Mouse (Mus musculus) limb, embryonic 14.5 days (tissue): Measurements from ENCODE around the gene Bub1b. TPM values are rescaled to one million over a fixed set of nuclear protein-coding genes. Genes with fewer than 3 reads are reported as not detected.

Experiments used
- ATAC-seq: fragments of 200-750 bp; cut with Nextera tagmentation; 2 replicates; pipeline ENCODE4 v1.8.0; 2017; ENCODE audit warnings: low read depth, moderate number of reproducible peaks, moderate TSS enrichment; ENCODE audit not compliant: low FRiP score
- DNase-seq: peaks from one replicate; pipeline ENCODE4 v3.0.0-alpha.2; 2015; ENCODE audit warnings: low spot score
- H3K27ac ChIP-seq: fragments of 300-500 bp; sonication (generic); replicated peaks from 2 replicates; pipeline ENCODE4 v1.5.1; 2014; ENCODE audit warnings: low read depth, mild to moderate bottlenecking, low read length, moderate library complexity, mixed read lengths
- H3K27me3 ChIP-seq: fragments of 300-500 bp; sonication (generic); 2 replicates; pipeline ENCODE4 v1.6.1; 2014; ENCODE audit warnings: low read length, mixed read lengths; ENCODE audit not compliant: control insufficient read depth, insufficient read depth
- H3K36me3 ChIP-seq: fragments of 300-500 bp; sonication (generic); 2 replicates; pipeline ENCODE4 v1.6.1; 2014; ENCODE audit warnings: mild to moderate bottlenecking, low read length, moderate library complexity, mixed read lengths; ENCODE audit not compliant: control insufficient read depth, insufficient read depth
- H3K4me1 ChIP-seq: fragments of 300-500 bp; sonication (generic); 2 replicates; pipeline ENCODE4 v1.6.1; 2014; ENCODE audit warnings: antibody characterized with exemption, low read length, mixed read lengths; ENCODE audit not compliant: control insufficient read depth, insufficient read depth
- H3K4me2 ChIP-seq: fragments of 300-500 bp; sonication (generic); replicated peaks from 2 replicates; pipeline ENCODE4 v1.6.1; 2014; ENCODE audit warnings: low read depth, mild to moderate bottlenecking, low read length, moderate library complexity; ENCODE audit not compliant: severe bottlenecking
- H3K4me3 ChIP-seq: fragments of 300-500 bp; sonication (generic); replicated peaks from 2 replicates; pipeline ENCODE4 v1.5.1; 2014; ENCODE audit warnings: low read length
- H3K9ac ChIP-seq: fragments of 300-500 bp; sonication (generic); 2 replicates; pipeline ENCODE4 v1.6.1; 2014; ENCODE audit warnings: mild to moderate bottlenecking, low read depth, low read length, moderate library complexity; ENCODE audit not compliant: severe bottlenecking
- H3K9me3 ChIP-seq: fragments of 300-500 bp; sonication (generic); 2 replicates; pipeline ENCODE4 v1.6.1; 2016; ENCODE audit warnings: low read length; ENCODE audit not compliant: control insufficient read depth
- POLR2A ChIP-seq: fragments of 200-500 bp; IDR thresholded peaks from 2 replicates; pipeline ENCODE4 v1.8.0; 2012; ENCODE audit warnings: inconsistent platforms, mild to moderate bottlenecking, moderate library complexity, borderline replicate concordance; ENCODE audit not compliant: insufficient read depth, insufficient read length; ENCODE audit errors: extremely low read depth
- WGBS: fragments of 180-500 bp; shearing (Covaris S2); extraction: QIAGEN DNeasy Blood & Tissue Kit; methylation state at CpG from one replicate; pipeline ENCODE4 v1.1.7; 2014; 5-methylcytosine and 5-hydroxymethylcytosine counted together
- polyA plus RNA-seq, 2 experiments: library from polyadenylated mRNA; depleted of rRNA in 1 of 2; stranded (reverse) in 1 of 2; unstranded in 1 of 2; fragments of >200 nt; fragmentation: Nextera tagmentation in 1 of 2; extraction: Ambion mirVana in 1 of 2; gene quantifications; 2 replicates each; pipeline versions ENCODE4 v1.2.1 to v1.2.3; 2012 to 2014

Bub1b gene
- polyA plus RNA-seq, 2 experiments, result 53.5 to 64.4 TPM

DNA sequence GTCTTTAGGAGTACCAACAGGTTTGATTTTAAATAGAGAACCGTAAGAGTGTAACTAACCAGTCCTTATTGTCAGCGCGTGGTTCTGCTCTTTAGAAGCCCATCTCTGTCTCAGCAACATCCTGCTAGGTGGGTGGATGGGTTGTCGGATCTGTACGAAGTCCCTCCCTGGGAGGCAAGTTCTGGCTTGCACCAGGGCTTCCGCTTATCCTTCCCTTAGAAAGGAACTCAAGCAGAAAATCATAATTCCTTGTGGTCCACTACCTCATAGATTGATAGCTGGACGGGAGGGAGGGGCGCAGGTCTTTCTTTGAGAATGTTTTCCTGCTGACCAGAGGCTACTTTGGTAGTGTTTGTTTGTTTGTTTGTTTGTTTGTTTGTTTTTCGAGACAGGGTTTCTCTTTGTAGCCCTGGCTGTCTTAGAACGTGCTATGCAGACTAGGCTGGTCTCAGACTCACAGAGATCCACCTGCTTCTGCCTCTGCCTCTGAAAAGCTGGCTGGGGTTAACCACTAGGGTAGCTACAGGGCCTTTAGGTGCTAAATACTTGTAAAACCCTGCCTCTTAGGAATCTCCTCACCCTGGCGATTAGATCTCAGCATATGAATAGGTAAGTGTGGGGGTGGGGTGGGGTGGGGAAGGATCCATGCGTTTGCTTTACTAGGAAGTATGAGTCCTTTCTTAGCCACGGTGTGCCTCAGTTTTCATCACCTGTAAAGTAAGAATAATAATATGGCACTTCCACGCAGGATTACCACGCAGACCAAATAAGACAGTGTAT is 75.9 kb downstream of the Bub1b start:
- Histone ChIP-seq H3K4me1 (no peaks in the 10 kb centered on the region; the same call in 1 of the 2 replicates), H3K27ac (no peak overlapping the region), H3K9me3 (no peaks in the 10 kb centered on the region), H3K36me3 (no peaks in the 10 kb centered on the region), H3K27me3 (peaks cover 54% of the 10 kb centered on the region), H3K4me2 (no peak overlapping the region), H3K4me3 (no peak overlapping the region), H3K9ac (no peak overlapping the region)
- 28% methylated on average over 15 of the region's 15 CpGs for WGBS
- no peak for TF ChIP-seq POLR2A
- DNase-seq (no peak), ATAC-seq (no peak)

DNA sequence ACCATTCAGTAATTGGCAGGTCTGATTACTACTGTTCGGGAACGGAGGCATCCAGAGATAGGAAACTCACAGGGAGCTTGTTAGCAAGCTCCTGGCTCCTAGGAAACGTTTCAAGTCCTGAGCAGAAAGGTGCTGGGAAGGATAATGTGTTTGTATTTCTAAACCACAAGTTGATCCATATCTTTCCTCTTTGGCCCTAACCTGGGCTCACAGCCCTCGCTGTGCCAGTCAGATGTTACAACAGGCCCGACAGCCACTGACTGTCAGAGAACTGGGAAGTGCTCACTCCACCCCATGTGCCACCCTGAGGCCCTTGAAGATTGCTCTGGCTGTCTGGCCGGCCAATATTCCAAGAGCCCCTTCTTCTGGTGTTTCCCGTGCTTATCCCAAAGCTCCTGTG is 76.5 kb downstream of the Bub1b start:
- no peak for ATAC-seq
- no peak overlapping the region for H3K9ac ChIP-seq
- H3K27ac ChIP-seq, result no peak overlapping the region
- no peaks in the 10 kb centered on the region for H3K36me3 ChIP-seq
- WGBS, result 7% methylated on average over 7 of the region's 7 CpGs
- no peak overlapping the region for H3K4me2 ChIP-seq
- DNase-seq, result no peak
- no peak for TF ChIP-seq POLR2A
- H3K4me1 ChIP-seq, result no peaks in the 10 kb centered on the region; the same call in 1 of the 2 replicates
- H3K27me3 ChIP-seq, result peaks cover 59% of the 10 kb centered on the region
- no peak overlapping the region for H3K4me3 ChIP-seq
- no peaks in the 10 kb centered on the region for H3K9me3 ChIP-seq

DNA sequence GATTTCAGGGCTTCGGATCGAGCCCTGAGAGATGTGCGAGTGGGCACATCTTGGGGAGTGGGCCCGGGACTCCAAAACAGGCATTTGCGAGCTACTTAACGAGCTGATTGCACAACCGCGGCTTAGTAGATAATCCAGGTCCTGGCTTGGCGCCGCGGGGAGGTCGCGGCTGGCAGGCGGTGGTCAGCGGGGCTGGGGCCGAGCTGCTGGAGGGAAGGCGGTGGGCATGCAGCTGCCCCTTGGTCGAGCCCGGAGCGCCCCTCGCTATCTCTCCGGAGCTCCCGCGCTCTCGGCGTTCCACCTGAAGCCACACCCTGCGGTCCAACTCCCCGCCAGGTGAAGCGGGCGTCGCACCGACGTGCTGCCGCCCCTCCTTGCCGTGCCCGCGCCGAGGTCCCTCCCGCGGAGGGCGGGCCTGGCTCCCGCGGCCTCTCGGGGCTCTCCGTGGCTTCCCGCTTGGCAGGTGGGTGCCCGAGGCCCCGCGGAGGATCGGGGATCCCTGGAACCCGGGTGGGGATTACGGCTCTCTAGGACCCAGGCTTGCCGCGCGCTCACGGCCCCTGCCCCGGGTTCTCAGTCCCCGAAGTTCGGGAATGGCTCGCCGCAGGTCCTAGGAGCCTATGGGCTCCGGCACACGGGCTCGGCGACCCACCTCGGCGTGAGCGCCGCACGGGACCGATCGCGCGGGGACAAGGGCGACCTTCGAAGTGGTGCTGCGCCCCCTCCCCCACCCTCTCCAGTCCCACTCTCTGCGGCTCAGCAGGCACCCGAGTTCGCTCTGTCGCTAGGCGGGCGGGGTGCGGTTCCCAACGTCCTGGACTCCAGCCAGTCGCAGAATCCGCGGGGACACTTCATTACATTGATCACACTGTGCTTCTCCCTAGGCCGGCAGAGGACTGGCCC is 79.1 kb downstream of the Bub1b start:
- no peak for ATAC-seq
- DNase-seq, result no peak
- WGBS, result under 1% methylated on average over 50 of the region's 89 CpGs

DNA sequence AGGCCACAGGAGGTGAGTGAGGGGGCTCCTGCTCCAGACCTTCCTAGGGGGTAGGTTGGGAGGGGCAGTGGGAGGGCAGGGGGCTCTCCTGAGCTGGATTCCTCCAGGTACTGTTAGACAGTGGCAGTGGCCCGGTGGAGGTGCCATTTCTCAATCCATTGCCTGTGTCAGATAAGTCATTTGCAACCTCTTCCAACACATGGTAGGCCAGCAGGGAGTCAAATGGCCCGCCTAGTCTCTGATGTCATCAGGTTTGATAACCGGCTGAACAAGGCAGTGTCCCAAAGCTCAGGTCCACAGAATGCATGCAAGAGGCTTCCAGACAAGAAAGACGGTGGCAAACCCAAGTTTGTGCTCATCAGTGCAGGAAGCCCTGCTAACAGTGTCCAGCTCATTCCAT is 79.8 kb downstream of the Bub1b start:
- Histone ChIP-seq H3K4me2 (peak overlapping the region; percentile 97), H3K27me3 (peaks cover 60% of the 10 kb centered on the region), H3K27ac (no peak overlapping the region), H3K36me3 (no peaks in the 10 kb centered on the region), H3K9ac (peak overlapping the region; percentile 55), H3K9me3 (no peaks in the 10 kb centered on the region), H3K4me1 (no peaks in the 10 kb centered on the region; the same call in 1 of the 2 replicates), H3K4me3 (peak overlapping the region; percentile 47)
- no peak for ATAC-seq
- no peak for DNase-seq
- no peak for TF ChIP-seq POLR2A
- whole genome bisulfite sequencing, result 15% methylated on average over 4 of the region's 4 CpGs

More for the DNA sequence above, 79.1 kb downstream of the Bub1b start:
- Histone ChIP-seq H3K4me1 (no peaks in the 10 kb centered on the region; the same call in 1 of the 2 replicates), H3K4me3 (peak overlapping the region; percentile 47), H3K27ac (no peak overlapping the region), H3K36me3 (no peaks in the 10 kb centered on the region), H3K27me3 (peaks cover 60% of the 10 kb centered on the region), H3K4me2 (peak overlapping the region; percentile 97), H3K9me3 (no peaks in the 10 kb centered on the region), H3K9ac (peak overlapping the region; percentile 55)
- TF ChIP-seq POLR2A, result no peak

DNA sequence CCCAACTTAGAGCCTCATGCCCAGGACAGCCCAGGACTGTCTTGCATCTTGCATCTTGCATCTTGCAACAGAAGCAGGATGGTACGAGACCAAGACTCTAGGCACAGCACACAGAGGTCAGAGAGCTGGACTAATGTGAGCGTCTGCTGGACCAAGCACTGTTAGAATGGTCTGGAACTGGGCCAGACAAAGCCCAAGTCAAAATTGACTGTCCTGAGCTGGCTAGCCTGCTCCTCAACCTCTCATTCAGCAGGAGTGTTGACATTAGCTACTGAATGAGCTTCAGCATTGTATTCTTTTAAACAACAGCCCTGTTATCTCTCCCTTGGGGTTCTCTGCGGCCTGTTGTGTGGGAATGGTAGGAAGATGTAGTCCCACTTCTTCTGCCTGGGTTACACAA is 81.6 kb downstream of the Bub1b start:
- no peak for ATAC-seq
- Histone ChIP-seq H3K4me2 (no peak overlapping the region), H3K9me3 (no peaks in the 10 kb centered on the region), H3K4me3 (no peak overlapping the region), H3K36me3 (no peaks in the 10 kb centered on the region), H3K4me1 (no peaks in the 10 kb centered on the region; the same call in 1 of the 2 replicates), H3K27ac (no peak overlapping the region), H3K27me3 (peaks cover 47% of the 10 kb centered on the region), H3K9ac (no peak overlapping the region)
- WGBS, result 89% methylated on average over 3 of the region's 3 CpGs
- no peak for TF ChIP-seq POLR2A
- DNase-seq, result no peak
